Mouse (Mus musculus) bone marrow macrophage, adult 2 months (primary cell): ENCODE measurements around the gene Angptl8. TPM values are rescaled to one million over a fixed set of nuclear protein-coding genes. Genes with fewer than 3 reads are reported as not detected.

ENCODE experiments used
- H3K27ac ChIP-seq: 2 replicates; pipeline ENCODE4 v1.5.1; 2012; ENCODE audit warnings: low read depth, low read length; ENCODE audit not compliant: insufficient read depth
- H3K4me1 ChIP-seq: 2 replicates; pipeline ENCODE4 v1.6.1; 2012; ENCODE audit warnings: low read length; ENCODE audit not compliant: control insufficient read depth, insufficient read depth
- H3K4me3 ChIP-seq: 2 replicates; pipeline ENCODE4 v1.5.1; 2012; ENCODE audit warnings: mild to moderate bottlenecking, low read length, moderate library complexity; ENCODE audit not compliant: insufficient read depth
- CTCF ChIP-seq: IDR thresholded peaks from 2 replicates; pipeline ENCODE4 v1.5.1; 2012; ENCODE audit warnings: low read depth, mild to moderate bottlenecking, low read length, moderate library complexity
- POLR2A ChIP-seq: IDR thresholded peaks from 2 replicates; pipeline ENCODE4 v1.6.1; 2012; ENCODE audit warnings: mild to moderate bottlenecking, low read depth, low read length, borderline replicate concordance
- polyA plus RNA-seq: library from polyadenylated mRNA; stranded (reverse); fragments of >200 nt; gene quantifications from 2 replicates; pipeline ENCODE4 v1.2.4, GENCODE M21; 2012; ENCODE audit not compliant: missing spikeins, insufficient read depth, insufficient read length

Angptl8 gene
- polyA plus RNA-seq, 1 experiment: not detected

- Histone ChIP-seq H3K4me1 (peaks cover 16% of the 10 kb centered on the region), H3K4me3 (no peak overlapping the region), H3K27ac (no peak overlapping the region)
- TF ChIP-seq CTCF (no peak), POLR2A (no peak)
These were observed 24.1 kb upstream of the Angptl8 start for GRCm38 (mm10) chr9:21811170-21811569.

- no peak overlapping the region for H3K4me3 ChIP-seq
- H3K4me1 ChIP-seq: peaks cover 7% of the 10 kb centered on the region
- no peak overlapping the region for H3K27ac ChIP-seq
- TF ChIP-seq CTCF (no peak), POLR2A (no peak)
These were observed 18.5 kb upstream of the Angptl8 start for GRCm38 (mm10) chr9:21816716-21817305.

- no peak overlapping the region for H3K4me3 ChIP-seq
- H3K4me1 ChIP-seq: peaks cover 7% of the 10 kb centered on the region
- H3K27ac ChIP-seq: no peak overlapping the region
- no peak for TF ChIP-seq POLR2A
- TF ChIP-seq CTCF: no peak
These were observed 17.2 kb upstream of the Angptl8 start for GRCm38 (mm10) chr9:21818125-21818524.

GRCm38 (mm10) chr9:21818561-21818960, 16.7 kb upstream of the Angptl8 start:
- no peak for TF ChIP-seq POLR2A
- 0 out of 2 replicates have a peak, but pooled peaks have one; percentile 7 for TF ChIP-seq CTCF
- H3K4me3 ChIP-seq: no peak overlapping the region
- no peak overlapping the region for H3K27ac ChIP-seq
- peaks cover 7% of the 10 kb centered on the region for H3K4me1 ChIP-seq

GRCm38 (mm10) chr9:21819181-21819729, 16.1 kb upstream of the Angptl8 start:
- peaks cover 7% of the 10 kb centered on the region for H3K4me1 ChIP-seq
- no peak overlapping the region for H3K4me3 ChIP-seq
- TF ChIP-seq CTCF (no peak), POLR2A (no peak)
- H3K27ac ChIP-seq: no peak overlapping the region

- H3K4me1 ChIP-seq: peaks cover 7% of the 10 kb centered on the region
- no peak overlapping the region for H3K4me3 ChIP-seq
- no peak for TF ChIP-seq POLR2A
- no peak for TF ChIP-seq CTCF
- no peak overlapping the region for H3K27ac ChIP-seq
These were observed 15.1 kb upstream of the Angptl8 start for GRCm38 (mm10) chr9:21820183-21820582.

GRCm38 (mm10) chr9:21822686-21823085, 12.6 kb upstream of the Angptl8 start:
- no peak overlapping the region for H3K27ac ChIP-seq
- TF ChIP-seq POLR2A (no peak), CTCF (no peak)
- no peaks in the 10 kb centered on the region for H3K4me1 ChIP-seq

GRCm38 (mm10) chr9:21823957-21824356, 11.4 kb upstream of the Angptl8 start:
- Histone ChIP-seq H3K4me3 (no peak overlapping the region), H3K27ac (no peak overlapping the region), H3K4me1 (no peaks in the 10 kb centered on the region)
- TF ChIP-seq CTCF: no peak
- TF ChIP-seq POLR2A: no peak

More at GRCm38 (mm10) chr9:21822686-21823085, 12.6 kb upstream of the Angptl8 start:
- H3K4me3 ChIP-seq: no peak overlapping the region

GRCm38 (mm10) chr9:21824366-21824765, 10.9 kb upstream of the Angptl8 start:
- TF ChIP-seq POLR2A (no peak), CTCF (no peak)
- no peak overlapping the region for H3K4me3 ChIP-seq
- no peaks in the 10 kb centered on the region for H3K4me1 ChIP-seq
- H3K27ac ChIP-seq: no peak overlapping the region

GRCm38 (mm10) chr9:21829834-21830460, 5.4 kb upstream of the Angptl8 start:
- TF ChIP-seq POLR2A (no peak), CTCF (no peak)
- no peaks in the 10 kb centered on the region for H3K4me1 ChIP-seq
- no peak overlapping the region for H3K27ac ChIP-seq
- no peak overlapping the region for H3K4me3 ChIP-seq
